Mouse (Mus musculus): Measurements from ENCODE around the gene Rasl10a. TPM values are rescaled to one million over a fixed set of nuclear protein-coding genes. Genes with fewer than 3 reads are reported as not detected.

Rasl10a gene
- polyA plus RNA-seq, 1 experiment = 6.6 TPM

- Histone ChIP-seq H3K27ac (ENCODE audit: control insufficient read depth, insufficient read depth, low read depth, low read length, poor library complexity) (no peak overlapping the region), H3K4me1 (ENCODE audit: control insufficient read depth, insufficient read depth, low read length) (peaks cover 2% of the 10 kb centered on the region; the same call in 1 of the 2 replicates), H3K4me3 (replicated peaks; ENCODE audit: control insufficient read depth, low read depth, low read length) (no peak overlapping the region)
- WGBS = 91% methylated on average over 18 of the region's 18 CpGs
- no peak for TF ChIP-seq CTCF (IDR thresholded peaks at IDR 0.05; ENCODE audit: control insufficient read depth, insufficient read depth, low read length)
- TF ChIP-seq POLR2A (IDR thresholded peaks at IDR 0.05; ENCODE audit: borderline replicate concordance, control insufficient read depth, low read depth, low read length) = no peak
Measured at GRCm38 (mm10) chr11:5041144-5041780, 16.7 kb upstream of the Rasl10a start.

GRCm38 (mm10) chr11:5042645-5043381 is 15.1 kb upstream of the Rasl10a start:
- H3K4me1 ChIP-seq (ENCODE audit: control insufficient read depth, insufficient read depth, low read length) = peaks cover 2% of the 10 kb centered on the region; the same call in 1 of the 2 replicates
- H3K4me3 ChIP-seq (replicated peaks; ENCODE audit: control insufficient read depth, low read depth, low read length) = no peak overlapping the region
- 54% methylated on average over 8 of the region's 8 CpGs for WGBS
- no peak overlapping the region for H3K27ac ChIP-seq (ENCODE audit: control insufficient read depth, insufficient read depth, low read depth, low read length, poor library complexity)
- TF ChIP-seq CTCF (IDR thresholded peaks at IDR 0.05; ENCODE audit: control insufficient read depth, insufficient read depth, low read length) (no peak), POLR2A (IDR thresholded peaks at IDR 0.05; ENCODE audit: borderline replicate concordance, control insufficient read depth, low read depth, low read length) (no peak)

- no peak for TF ChIP-seq POLR2A (IDR thresholded peaks at IDR 0.05; ENCODE audit: borderline replicate concordance, control insufficient read depth, low read depth, low read length)
- WGBS = 56% methylated on average over 12 of the region's 12 CpGs
- H3K4me1 ChIP-seq (ENCODE audit: control insufficient read depth, insufficient read depth, low read length) = peaks cover 2% of the 10 kb centered on the region; the same call in 1 of the 2 replicates
- H3K4me3 ChIP-seq (replicated peaks; ENCODE audit: control insufficient read depth, low read depth, low read length) = no peak overlapping the region
- no peak overlapping the region for H3K27ac ChIP-seq (ENCODE audit: control insufficient read depth, insufficient read depth, low read depth, low read length, poor library complexity)
Measured at GRCm38 (mm10) chr11:5046321-5046926, 11.5 kb upstream of the Rasl10a start.

- 82% methylated on average over 10 of the region's 10 CpGs for WGBS
- TF ChIP-seq POLR2A (IDR thresholded peaks at IDR 0.05; ENCODE audit: borderline replicate concordance, control insufficient read depth, low read depth, low read length) = no peak
- no peak for TF ChIP-seq CTCF (IDR thresholded peaks at IDR 0.05; ENCODE audit: control insufficient read depth, insufficient read depth, low read length)
Measured at GRCm38 (mm10) chr11:5051629-5052028, 6.3 kb upstream of the Rasl10a start.

GRCm38 (mm10) chr11:5052200-5052854 is 5.6 kb upstream of the Rasl10a start:
- H3K27ac ChIP-seq (ENCODE audit: control insufficient read depth, insufficient read depth, low read depth, low read length, poor library complexity) = no peak overlapping the region; the same call in 1 of the 2 replicates
- no peak overlapping the region for H3K4me3 ChIP-seq (replicated peaks; ENCODE audit: control insufficient read depth, low read depth, low read length)
- no peaks in the 10 kb centered on the region; the same call in 1 of the 2 replicates for H3K4me1 ChIP-seq (ENCODE audit: control insufficient read depth, insufficient read depth, low read length)
- TF ChIP-seq CTCF (IDR thresholded peaks at IDR 0.05; ENCODE audit: control insufficient read depth, insufficient read depth, low read length) = no peak
- no peak for TF ChIP-seq POLR2A (IDR thresholded peaks at IDR 0.05; ENCODE audit: borderline replicate concordance, control insufficient read depth, low read depth, low read length)
- 77% methylated on average over 10 of the region's 10 CpGs for WGBS

More at GRCm38 (mm10) chr11:5051629-5052028, 6.3 kb upstream of the Rasl10a start:
- H3K27ac ChIP-seq (ENCODE audit: control insufficient read depth, insufficient read depth, low read depth, low read length, poor library complexity) = no peak overlapping the region
- no peak overlapping the region for H3K4me3 ChIP-seq (replicated peaks; ENCODE audit: control insufficient read depth, low read depth, low read length)
- H3K4me1 ChIP-seq (ENCODE audit: control insufficient read depth, insufficient read depth, low read length) = no peaks in the 10 kb centered on the region; the same call in 1 of the 2 replicates

- Histone ChIP-seq H3K4me3 (replicated peaks; ENCODE audit: control insufficient read depth, low read depth, low read length) (no peak overlapping the region), H3K4me1 (ENCODE audit: control insufficient read depth, insufficient read depth, low read length) (no peaks in the 10 kb centered on the region; the same call in 1 of the 2 replicates), H3K27ac (ENCODE audit: control insufficient read depth, insufficient read depth, low read depth, low read length, poor library complexity) (no peak overlapping the region)
- no peak for TF ChIP-seq POLR2A (IDR thresholded peaks at IDR 0.05; ENCODE audit: borderline replicate concordance, control insufficient read depth, low read depth, low read length)
- no peak for TF ChIP-seq CTCF (IDR thresholded peaks at IDR 0.05; ENCODE audit: control insufficient read depth, insufficient read depth, low read length)
- WGBS = 89% methylated on average over 14 of the region's 14 CpGs
Measured at GRCm38 (mm10) chr11:5054151-5054550, 3.8 kb upstream of the Rasl10a start.

GRCm38 (mm10) chr11:5054874-5055273 is 3.1 kb upstream of the Rasl10a start:
- Histone ChIP-seq H3K27ac (ENCODE audit: control insufficient read depth, insufficient read depth, low read depth, low read length, poor library complexity) (no peak overlapping the region), H3K4me1 (ENCODE audit: control insufficient read depth, insufficient read depth, low read length) (no peaks in the 10 kb centered on the region; the same call in 1 of the 2 replicates), H3K4me3 (replicated peaks; ENCODE audit: control insufficient read depth, low read depth, low read length) (no peak overlapping the region)
- 83% methylated on average over 6 of the region's 6 CpGs for WGBS
- TF ChIP-seq CTCF (IDR thresholded peaks at IDR 0.05; ENCODE audit: control insufficient read depth, insufficient read depth, low read length) = no peak
- TF ChIP-seq POLR2A (IDR thresholded peaks at IDR 0.05; ENCODE audit: borderline replicate concordance, control insufficient read depth, low read depth, low read length) = no peak

Data from bone marrow, adult 2 months (tissue).